Mouse (Mus musculus): ENCODE measurements around the gene Mrpl52. TPM values are rescaled to one million over a fixed set of nuclear protein-coding genes. Genes with fewer than 3 reads are reported as not detected.

The Mrpl52 gene
- polyA plus RNA-seq (2017; shearing (Covaris generic)), result 215 TPM

DNA sequence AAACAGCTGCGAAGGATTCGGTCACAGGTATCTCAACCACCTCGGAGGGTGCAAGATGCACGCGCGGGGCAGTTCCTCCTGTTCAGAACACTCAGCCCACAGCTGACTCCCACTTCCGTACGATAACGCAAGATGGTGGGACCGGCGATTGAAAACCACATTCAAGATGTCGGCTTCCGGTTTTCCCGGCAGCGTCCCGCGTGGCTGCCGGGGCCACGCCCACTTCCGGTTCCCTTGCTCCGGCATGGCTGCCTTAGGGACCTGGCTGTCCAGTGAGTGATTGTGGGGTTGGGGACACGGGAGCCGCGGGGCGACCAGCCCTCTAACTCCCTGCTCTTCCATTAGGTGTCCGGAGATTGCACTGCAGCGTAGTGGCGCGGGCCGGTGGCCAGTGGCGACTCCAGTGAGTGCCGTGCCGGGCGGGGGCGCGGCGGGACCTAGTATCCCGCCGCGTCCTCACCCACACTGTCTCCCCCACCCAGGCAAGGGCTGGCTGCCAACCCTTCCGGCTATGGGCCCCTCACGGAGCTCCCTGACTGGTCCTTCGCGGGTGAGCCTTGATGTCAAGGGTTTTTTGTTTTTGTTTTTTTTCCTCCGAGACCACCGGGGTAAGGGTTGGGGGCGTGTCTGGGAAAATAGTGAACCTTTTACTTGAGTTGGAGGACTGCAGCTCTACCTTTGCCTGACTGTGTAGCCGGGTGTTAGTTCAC lies at the start of gene Mrpl52:
TSS of gene Mrpl52 (plus strand) at position 221 of the 710 bp plus-strand sequence.

DNA sequence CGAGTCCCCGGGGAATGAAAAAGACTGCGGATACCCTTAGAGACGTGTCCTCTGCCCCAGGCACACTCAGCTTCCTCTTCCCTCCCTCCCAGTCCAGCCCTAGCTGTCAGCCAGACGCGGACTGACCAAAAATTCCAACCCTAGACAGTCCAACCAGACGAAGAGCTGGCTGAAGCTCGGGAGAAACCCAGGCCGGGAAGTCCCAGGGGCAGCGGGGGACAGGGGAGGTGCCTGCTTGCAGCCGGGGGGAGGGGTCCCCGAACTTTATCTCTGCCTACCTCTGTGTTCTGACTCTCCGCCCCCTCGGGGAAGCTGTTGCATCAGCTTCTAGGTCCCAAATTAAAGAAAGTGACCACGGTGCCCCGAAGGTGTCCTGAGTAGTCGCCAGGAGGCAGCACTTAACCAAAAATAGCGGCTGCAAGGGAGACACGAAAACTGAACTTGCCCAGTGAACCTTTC lies 9.1 kb upstream of the Mrpl52 start, which contains the start of gene Slc7a7:
TSS of gene Slc7a7 (minus strand) at position 158 of the 459 bp plus-strand sequence.

DNA sequence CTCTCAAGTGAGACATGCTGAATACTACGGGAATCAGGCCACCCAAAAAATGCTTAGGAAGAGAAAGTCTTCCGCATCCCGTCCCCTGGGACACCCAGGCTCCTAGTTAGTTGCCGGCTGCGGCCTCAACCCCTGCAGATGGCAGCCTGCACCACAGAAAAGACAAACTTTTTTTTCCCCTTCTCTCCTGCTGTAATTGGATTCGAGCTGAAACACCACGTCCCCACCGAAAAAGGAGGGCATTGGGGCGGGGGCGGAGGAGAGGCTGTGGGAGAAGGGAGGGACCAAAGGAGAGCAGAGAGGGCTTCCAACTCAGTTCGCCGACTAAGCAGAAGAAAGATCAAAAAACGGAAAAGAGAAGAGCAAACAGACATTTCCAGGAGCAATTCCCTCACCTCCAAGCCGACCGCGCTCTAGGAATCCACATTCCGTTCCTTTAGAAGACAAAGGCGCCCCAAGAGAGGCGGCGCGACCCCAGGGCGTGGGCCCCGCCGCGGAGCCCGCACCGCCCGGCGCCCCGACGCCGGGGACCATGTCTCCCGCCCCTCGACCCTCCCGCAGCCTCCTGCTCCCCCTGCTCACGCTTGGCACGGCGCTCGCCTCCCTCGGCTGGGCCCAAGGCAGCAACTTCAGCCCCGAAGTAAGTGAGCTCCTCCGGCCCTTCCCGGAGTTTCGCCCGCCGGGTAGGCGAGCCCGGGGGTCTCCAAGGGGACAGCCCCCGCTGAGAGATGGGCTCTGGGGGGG lies 4.8 kb downstream of the Mrpl52 start, which contains the start of gene Mmp14:
TSS of gene Mmp14 (plus strand) at position 279 of the 744 bp plus-strand sequence.

DNA sequence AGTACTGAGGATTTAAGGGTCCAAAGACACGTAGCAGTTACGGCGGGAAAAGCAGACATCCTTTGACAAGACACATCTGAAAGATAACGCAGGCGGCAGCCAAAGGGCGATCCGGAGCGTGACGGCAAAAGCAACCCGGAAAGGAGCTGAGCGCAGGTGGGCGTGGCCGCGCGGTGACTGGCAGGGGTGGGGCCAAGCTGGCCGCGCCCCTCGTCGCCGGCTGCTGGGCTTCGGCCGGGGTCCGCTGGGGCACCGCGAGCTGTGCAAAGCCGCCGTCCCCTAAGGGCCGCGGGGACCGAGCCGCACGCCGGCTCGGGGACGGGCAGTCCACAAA lies 37.2 kb downstream of the Mrpl52 start, which contains the start of gene Lrp10:
TSS of gene Lrp10 (plus strand) at position 179 of the 334 bp plus-strand sequence.

DNA sequence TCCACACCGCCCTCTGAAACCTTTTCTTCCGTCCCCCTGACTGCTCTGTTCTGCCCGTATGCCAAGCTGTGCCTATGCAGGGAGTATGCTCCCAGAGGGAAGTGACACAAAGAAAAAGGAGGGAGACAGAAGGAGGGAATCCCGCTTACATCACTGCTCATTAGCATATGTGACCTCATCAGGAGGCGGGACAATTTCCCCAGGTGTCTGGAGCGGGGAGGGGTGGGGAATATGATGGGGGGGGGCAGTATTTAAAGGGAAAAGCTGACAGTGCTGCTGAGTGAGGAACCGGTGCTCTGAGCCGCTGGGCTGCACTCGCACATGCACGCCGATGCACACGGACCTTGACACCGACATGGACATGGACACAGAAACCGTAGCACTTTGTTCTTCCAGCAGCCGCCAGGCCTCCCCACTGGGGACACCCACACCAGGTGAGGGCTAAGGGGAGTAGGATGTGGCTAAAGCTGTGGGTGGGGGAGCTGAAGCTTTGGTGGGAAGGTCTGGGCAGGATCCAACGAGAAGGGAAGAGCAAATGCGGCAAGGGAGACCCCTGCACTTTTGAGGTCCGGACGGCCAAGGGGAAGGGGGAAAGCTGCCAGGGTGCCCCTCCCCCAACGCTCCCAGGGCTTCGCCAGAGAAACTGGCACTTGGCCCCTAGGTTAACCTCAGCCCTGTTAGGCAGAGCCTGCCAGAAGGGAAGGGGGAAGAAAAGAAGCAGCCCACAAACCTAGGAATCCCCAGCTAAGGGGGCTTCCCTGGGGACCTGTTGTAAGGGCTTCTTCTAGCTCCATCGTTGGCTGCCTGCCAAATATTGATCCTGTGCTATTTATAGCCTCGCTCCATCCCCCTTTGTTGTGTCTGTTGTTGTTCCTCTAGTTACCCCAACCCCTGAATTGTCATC lies 49.5 kb downstream of the Mrpl52 start, which contains the start of gene Rem2:
TSS of gene Rem2 (plus strand) at position 160 of the 904 bp plus-strand sequence.

Other genes with a start within 250 kb of the Mrpl52 start
- gene Dad1, start 172.8 kb upstream of the Mrpl52 start, polyA plus RNA-seq (2017; shearing (Covaris generic)), result 435 TPM
- 13.4 TPM for gene Abhd4, start 172.7 kb upstream of the Mrpl52 start, polyA plus RNA-seq (2017; shearing (Covaris generic))
- gene Olfr49, start 142.0 kb upstream of the Mrpl52 start, polyA plus RNA-seq (2017; shearing (Covaris generic)), result 0.04 TPM
- gene Oxa1l, start 66.1 kb upstream of the Mrpl52 start, polyA plus RNA-seq (2017; shearing (Covaris generic)), result 58.9 TPM
- gene Slc7a7, start 9.1 kb upstream of the Mrpl52 start, polyA plus RNA-seq (2017; shearing (Covaris generic)), result 1.6 TPM
- 6.9 TPM for gene Mmp14, start 4.7 kb downstream of the Mrpl52 start, polyA plus RNA-seq (2017; shearing (Covaris generic))
- gene Lrp10, start 37.2 kb downstream of the Mrpl52 start, polyA plus RNA-seq (2017; shearing (Covaris generic)), result 391 TPM
- gene Rem2, start 49.2 kb downstream of the Mrpl52 start, polyA plus RNA-seq (2017; shearing (Covaris generic)), result 0.71 TPM
- 44.9 TPM for gene Prmt5, start 90.6 kb downstream of the Mrpl52 start, polyA plus RNA-seq (2017; shearing (Covaris generic))
- 31.7 TPM for gene Haus4, start 127.7 kb downstream of the Mrpl52 start, polyA plus RNA-seq (2017; shearing (Covaris generic))
- gene Ajuba, start 150.6 kb downstream of the Mrpl52 start, polyA plus RNA-seq (2017; shearing (Covaris generic)), result 0.53 TPM
- 2.4 TPM for gene 4931414P19Rik, start 179.1 kb downstream of the Mrpl52 start, polyA plus RNA-seq (2017; shearing (Covaris generic))
- gene Psmb5, start 191.1 kb downstream of the Mrpl52 start, polyA plus RNA-seq (2017; shearing (Covaris generic)), result 216 TPM
- not detected for gene Psmb11, start 194.5 kb downstream of the Mrpl52 start, polyA plus RNA-seq (2017; shearing (Covaris generic))
- gene Gm17606, start 214.0 kb downstream of the Mrpl52 start, polyA plus RNA-seq (2017; shearing (Covaris generic)), result not detected
- gene Cdh24, start 214.5 kb downstream of the Mrpl52 start, polyA plus RNA-seq (2017; shearing (Covaris generic)), result 1.9 TPM